Mouse (Mus musculus) B cell, adult 67 days (primary cell): ENCODE data around the gene Wnt4. TPM values are rescaled to one million over a fixed set of nuclear protein-coding genes. Genes with fewer than 3 reads are reported as not detected.

Source experiments
- total RNA-seq, 2 experiments: library from RNA; stranded (reverse); gene quantifications; 4 replicates each; pipeline ENCODE4 v1.2.4; 2023

The Wnt4 gene
- total RNA-seq, result under 1 TPM in 1 of 2 experiments, not detected in 1; 0.29 TPM

GRCm38 (mm10) chr4:137277166-137277513 is at the start of gene Wnt4:
Wnt4 (plus strand) TSS chr4:137277489.

Other genes with a start within 250 kb of the Wnt4 start
- 10 to 100 TPM; 24.3 to 28.4 TPM for gene Zbtb40, start 228.7 kb upstream of the Wnt4 start, total RNA-seq
- 100 to 1,000 TPM; 455 to 476 TPM for gene Cdc42, start 80.2 kb downstream of the Wnt4 start, total RNA-seq
- gene Cela3a, start 132.3 kb downstream of the Wnt4 start, total RNA-seq, result not detected
- gene Cela3b, start 153.1 kb downstream of the Wnt4 start, total RNA-seq, result not detected
- gene 1700013G24Rik, start 175.8 kb downstream of the Wnt4 start, total RNA-seq, result not detected
- gene Hspg2, start 191.3 kb downstream of the Wnt4 start, total RNA-seq, result 1 to 10 TPM; 1.3 to 3.9 TPM